Mouse (Mus musculus) spleen, adult 2 months (tissue): ENCODE measurements around the gene Sdk1.

Source experiments
- CTCF ChIP-seq: fragments of 200-500 bp; IDR thresholded peaks from 2 replicates; pipeline ENCODE4 v1.5.1; 2011; ENCODE audit warnings: mild to moderate bottlenecking, inconsistent platforms; ENCODE audit not compliant: insufficient read depth, insufficient read length, insufficient replicate concordance; ENCODE audit errors: extremely low read depth
- POLR2A ChIP-seq: fragments of 200-500 bp; IDR thresholded peaks from 2 replicates; pipeline ENCODE4 v1.6.1; 2011; ENCODE audit warnings: low read depth, low read length, inconsistent platforms

DNA sequence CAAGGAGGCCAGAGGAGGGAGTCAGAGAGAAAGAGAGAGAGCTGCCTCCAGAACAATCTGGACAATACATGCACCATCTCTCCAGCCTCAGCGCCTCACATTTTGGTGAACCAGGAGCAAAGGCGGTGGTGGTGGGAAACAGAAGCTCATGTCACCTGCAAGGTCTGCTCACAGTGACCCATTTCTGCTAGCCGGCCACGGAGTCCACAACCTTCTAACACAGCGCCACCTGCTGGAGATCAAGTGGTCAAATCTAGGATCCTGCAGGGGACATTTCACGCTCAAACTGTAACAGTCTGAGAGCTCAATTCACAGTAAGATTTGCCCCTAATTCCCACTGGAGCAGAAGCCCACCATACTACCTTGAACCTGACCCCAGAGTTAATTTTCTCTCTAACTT is 999.0 kb downstream of the Sdk1 start:
- no peak for TF ChIP-seq POLR2A
- no peak for TF ChIP-seq CTCF
